Mouse (Mus musculus): ENCODE measurements at regions not wholly inside any gene's neighbourhood (a gene's known extent, or its start where the extent isn't known, plus 50 kb on each side); places are given as distances from the start of the nearest gene placed in this dataset.
A peak's percentile ranks its signal among the peaks of the same experiment; 100 is the strongest.
"Not testable (repeated sequence)": the region's sequence is repeated elsewhere in the genome, so short reads cannot be mapped to it uniquely, and the experiment has no call there.

DNA sequence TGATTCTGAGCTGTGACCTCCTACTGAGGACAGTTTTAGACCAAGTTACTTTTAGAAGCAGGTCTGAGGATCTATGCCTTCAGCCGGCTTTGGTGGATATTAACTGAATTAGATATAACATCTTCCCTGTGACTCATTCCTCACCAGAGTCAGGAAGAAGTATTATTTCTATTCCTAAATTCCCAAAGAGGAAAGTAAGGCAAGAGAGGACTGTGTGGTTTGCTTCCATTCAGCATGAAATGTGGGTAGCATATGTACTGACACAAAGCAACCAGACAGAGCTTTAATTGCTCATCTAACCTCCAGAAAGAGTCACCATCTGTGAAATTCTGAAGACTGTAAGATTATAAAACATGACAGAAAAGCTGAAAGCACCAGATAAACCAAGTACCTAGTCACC lies 1198.3 kb downstream of the 9330182O14Rik start:
- Histone ChIP-seq H3K9me3 (replicated peaks; ENCODE audit: control insufficient read depth, low read length) (no peaks in the 10 kb centered on the region), H3K36me3 (ENCODE audit: control insufficient read depth, insufficient read depth, low read length) (no peaks in the 10 kb centered on the region), H3K4me3 (ENCODE audit: low read depth, low read length) (no peak overlapping the region), H3K4me2 (ENCODE audit: low read length) (no peak overlapping the region), H3K4me1 (ENCODE audit: control insufficient read depth, insufficient read depth, low read length) (no peaks in the 10 kb centered on the region), H3K27ac (ENCODE audit: low read depth, low read length) (no peak overlapping the region), H3K27me3 (replicated peaks; ENCODE audit: control insufficient read depth, insufficient read depth, low read length) (no peaks in the 10 kb centered on the region), H3K9ac (ENCODE audit: low read length) (no peak overlapping the region)
- no peak for ATAC-seq
- WGBS, result 92% methylated on average over 1 of the region's 1 CpGs
- no peak for DNase-seq (ENCODE audit: low spot score)

- H3K27me3 ChIP-seq (replicated peaks; ENCODE audit: control insufficient read depth, insufficient read depth, low read length), result no peaks in the 10 kb centered on the region
- no peak overlapping the region for H3K4me2 ChIP-seq (ENCODE audit: low read length)
- DNase-seq (ENCODE audit: low spot score) (no peak), ATAC-seq (no peak)
- 78% methylated on average over 3 of the region's 3 CpGs for whole genome bisulfite sequencing
- no peaks in the 10 kb centered on the region for H3K4me1 ChIP-seq (ENCODE audit: control insufficient read depth, insufficient read depth, low read length)
- no peaks in the 10 kb centered on the region for H3K9me3 ChIP-seq (replicated peaks; ENCODE audit: control insufficient read depth, low read length)
- H3K9ac ChIP-seq (ENCODE audit: low read length), result no peak overlapping the region
- no peaks in the 10 kb centered on the region for H3K36me3 ChIP-seq (ENCODE audit: control insufficient read depth, insufficient read depth, low read length)
- H3K4me3 ChIP-seq (ENCODE audit: low read depth, low read length), result no peak overlapping the region
- no peak overlapping the region for H3K27ac ChIP-seq (ENCODE audit: low read depth, low read length)
Observed at GRCm38 (mm10) chr15:41333165-41333564, 1199.0 kb downstream of the 9330182O14Rik start.

DNA sequence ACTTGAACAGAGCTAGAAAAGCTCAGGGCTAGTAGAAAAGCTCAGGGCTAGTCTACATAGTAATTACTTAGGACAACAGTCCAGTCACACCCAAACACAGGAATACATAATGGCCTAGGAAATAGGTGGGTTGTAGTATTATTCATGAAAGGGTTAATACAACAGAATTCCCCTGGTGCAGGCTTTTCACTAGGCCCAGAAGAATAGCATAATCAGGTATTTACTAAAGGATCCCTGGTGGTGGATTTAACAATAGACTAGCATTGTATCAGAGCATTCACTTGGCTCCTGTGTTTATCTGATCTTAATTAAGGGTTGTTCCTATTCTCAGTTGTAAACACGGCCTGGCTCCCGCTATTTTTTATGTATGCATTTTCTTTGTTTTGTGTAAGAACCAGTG lies 1206.5 kb downstream of the 9330182O14Rik start:
- H3K4me2 ChIP-seq (ENCODE audit: low read length); H3K9me3 ChIP-seq (replicated peaks; ENCODE audit: control insufficient read depth, low read length); H3K4me1 ChIP-seq (ENCODE audit: control insufficient read depth, insufficient read depth, low read length); H3K4me3 ChIP-seq (ENCODE audit: low read depth, low read length); DNase-seq (ENCODE audit: low spot score); H3K36me3 ChIP-seq (ENCODE audit: control insufficient read depth, insufficient read depth, low read length); H3K27ac ChIP-seq (ENCODE audit: low read depth, low read length); H3K27me3 ChIP-seq (replicated peaks; ENCODE audit: control insufficient read depth, insufficient read depth, low read length); ATAC-seq; H3K9ac ChIP-seq (ENCODE audit: low read length): not testable (repeated sequence)
- 82% methylated on average over 2 of the region's 2 CpGs for WGBS

DNA sequence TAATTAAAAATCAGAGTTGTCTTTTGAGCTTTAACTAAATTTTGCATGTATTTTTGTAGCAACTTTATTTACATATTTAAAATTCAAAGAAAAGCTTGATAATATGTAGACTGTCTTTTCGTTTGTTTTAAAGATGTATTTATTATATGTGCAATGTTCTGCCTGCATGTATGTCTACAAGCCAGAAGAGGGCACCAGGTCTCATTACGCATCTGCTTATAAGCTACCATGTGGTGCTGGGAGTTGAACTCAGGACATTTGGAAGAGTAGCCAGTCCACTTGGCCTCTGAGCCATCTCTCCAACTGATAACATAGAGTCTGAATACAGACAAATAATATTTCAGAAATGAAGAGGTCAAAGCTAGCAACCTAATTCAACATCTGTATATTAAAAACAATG lies 1211.4 kb downstream of the 9330182O14Rik start:
- no peak overlapping the region for H3K4me2 ChIP-seq (ENCODE audit: low read length)
- H3K4me3 ChIP-seq (ENCODE audit: low read depth, low read length), result no peak overlapping the region
- ATAC-seq, result no peak
- no peak overlapping the region for H3K9ac ChIP-seq (ENCODE audit: low read length)
- WGBS, result 89% methylated on average over 2 of the region's 2 CpGs
- no peak for DNase-seq (ENCODE audit: low spot score)
- H3K27ac ChIP-seq (ENCODE audit: low read depth, low read length), result no peak overlapping the region
- H3K36me3 ChIP-seq (ENCODE audit: control insufficient read depth, insufficient read depth, low read length), result no peaks in the 10 kb centered on the region
- no peaks in the 10 kb centered on the region for H3K4me1 ChIP-seq (ENCODE audit: control insufficient read depth, insufficient read depth, low read length)
- H3K27me3 ChIP-seq (replicated peaks; ENCODE audit: control insufficient read depth, insufficient read depth, low read length), result no peaks in the 10 kb centered on the region
- H3K9me3 ChIP-seq (replicated peaks; ENCODE audit: control insufficient read depth, low read length), result no peaks in the 10 kb centered on the region; the same call in 1 of the 2 replicates

DNA sequence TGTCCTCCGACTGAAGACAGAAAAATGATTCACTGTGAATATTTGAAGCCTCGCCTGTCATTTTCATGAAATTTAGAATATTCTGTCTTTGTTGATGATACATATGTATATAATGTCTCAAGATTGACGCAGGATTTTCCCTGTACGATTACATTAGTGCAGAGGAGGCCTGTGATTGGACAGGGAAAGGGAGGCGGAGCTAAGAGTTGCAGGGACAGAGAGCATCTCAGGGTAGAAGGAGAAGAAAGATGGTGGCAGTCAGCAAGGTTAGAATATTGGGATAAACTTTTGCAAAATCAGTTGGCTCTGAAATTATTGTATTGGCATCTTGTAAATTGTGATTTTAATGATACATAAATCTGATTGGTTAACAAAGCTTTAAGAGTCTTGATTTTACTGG lies 1213.1 kb downstream of the 9330182O14Rik start:
- ATAC-seq, result no peak
- WGBS, result 91% methylated on average over 5 of the region's 5 CpGs
- Histone ChIP-seq H3K9me3 (replicated peaks; ENCODE audit: control insufficient read depth, low read length) (no peaks in the 10 kb centered on the region), H3K4me2 (ENCODE audit: low read length) (no peak overlapping the region), H3K9ac (ENCODE audit: low read length) (no peak overlapping the region), H3K27me3 (replicated peaks; ENCODE audit: control insufficient read depth, insufficient read depth, low read length) (no peaks in the 10 kb centered on the region), H3K36me3 (ENCODE audit: control insufficient read depth, insufficient read depth, low read length) (no peaks in the 10 kb centered on the region), H3K4me3 (ENCODE audit: low read depth, low read length) (no peak overlapping the region), H3K27ac (ENCODE audit: low read depth, low read length) (no peak overlapping the region), H3K4me1 (ENCODE audit: control insufficient read depth, insufficient read depth, low read length) (no peaks in the 10 kb centered on the region)
- no peak for DNase-seq (ENCODE audit: low spot score)

- Histone ChIP-seq H3K9me3 (replicated peaks; ENCODE audit: control insufficient read depth, low read length) (no peaks in the 10 kb centered on the region), H3K4me2 (ENCODE audit: low read length) (no peak overlapping the region), H3K4me1 (ENCODE audit: control insufficient read depth, insufficient read depth, low read length) (no peaks in the 10 kb centered on the region), H3K36me3 (ENCODE audit: control insufficient read depth, insufficient read depth, low read length) (no peaks in the 10 kb centered on the region), H3K27ac (ENCODE audit: low read depth, low read length) (no peak overlapping the region), H3K4me3 (ENCODE audit: low read depth, low read length) (no peak overlapping the region), H3K9ac (ENCODE audit: low read length) (no peak overlapping the region), H3K27me3 (replicated peaks; ENCODE audit: control insufficient read depth, insufficient read depth, low read length) (no peaks in the 10 kb centered on the region)
- ATAC-seq, result no peak
- 16% methylated on average over 2 of the region's 2 CpGs for WGBS
- no peak for DNase-seq (ENCODE audit: low spot score)
Observed at GRCm38 (mm10) chr15:41352129-41352528, 1218.0 kb downstream of the 9330182O14Rik start.

DNA sequence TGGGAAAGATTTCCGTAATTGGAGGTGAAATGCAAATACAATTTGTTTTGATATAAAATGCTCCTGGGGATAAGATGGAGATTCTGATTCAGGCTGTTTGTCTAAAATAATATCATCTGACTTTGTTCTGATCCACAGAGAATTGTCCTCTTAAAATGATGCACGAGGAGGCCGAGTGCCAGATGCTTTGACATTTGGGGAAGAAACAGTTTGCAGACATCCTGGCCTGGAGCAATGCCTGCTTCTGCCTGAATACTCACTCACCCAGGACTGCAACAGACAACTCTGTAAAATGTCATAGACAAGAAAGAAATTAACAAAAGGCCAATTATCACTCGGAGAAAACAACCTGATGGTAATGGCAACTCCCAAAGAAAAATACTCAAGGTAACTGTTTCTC lies 1225.1 kb downstream of the 9330182O14Rik start:
- Histone ChIP-seq H3K27ac (ENCODE audit: low read depth, low read length) (no peak overlapping the region), H3K9ac (ENCODE audit: low read length) (no peak overlapping the region), H3K27me3 (replicated peaks; ENCODE audit: control insufficient read depth, insufficient read depth, low read length) (no peaks in the 10 kb centered on the region), H3K36me3 (ENCODE audit: control insufficient read depth, insufficient read depth, low read length) (no peaks in the 10 kb centered on the region), H3K4me3 (ENCODE audit: low read depth, low read length) (no peak overlapping the region), H3K4me1 (ENCODE audit: control insufficient read depth, insufficient read depth, low read length) (no peaks in the 10 kb centered on the region), H3K4me2 (ENCODE audit: low read length) (no peak overlapping the region), H3K9me3 (replicated peaks; ENCODE audit: control insufficient read depth, low read length) (no peaks in the 10 kb centered on the region)
- ATAC-seq (no peak), DNase-seq (ENCODE audit: low spot score) (no peak)
- 86% methylated on average over 4 of the region's 4 CpGs for WGBS

DNA sequence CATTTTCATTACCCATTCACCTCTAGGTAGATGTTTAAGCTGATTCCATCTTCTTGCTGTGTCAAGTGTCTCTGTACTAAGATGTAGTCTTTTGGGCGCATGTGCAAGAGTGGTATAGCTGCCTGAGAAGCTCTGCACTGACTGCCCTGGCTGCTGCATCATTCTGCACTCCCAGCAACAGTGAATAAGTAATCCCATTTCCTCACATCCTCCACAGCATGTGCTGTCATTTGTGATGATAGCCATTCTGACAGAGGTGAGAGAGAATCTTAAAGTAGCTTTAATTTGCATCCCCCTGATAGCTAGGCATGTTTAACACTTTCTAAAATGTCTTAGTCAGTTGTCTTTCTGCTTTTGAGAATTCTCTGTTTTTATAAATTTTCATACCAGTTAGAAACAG lies 1240.5 kb downstream of the 9330182O14Rik start:
- H3K36me3 ChIP-seq (ENCODE audit: control insufficient read depth, insufficient read depth, low read length), result no peaks in the 10 kb centered on the region
- DNase-seq (ENCODE audit: low spot score), result peak; percentile 6
- no peak for ATAC-seq

DNA sequence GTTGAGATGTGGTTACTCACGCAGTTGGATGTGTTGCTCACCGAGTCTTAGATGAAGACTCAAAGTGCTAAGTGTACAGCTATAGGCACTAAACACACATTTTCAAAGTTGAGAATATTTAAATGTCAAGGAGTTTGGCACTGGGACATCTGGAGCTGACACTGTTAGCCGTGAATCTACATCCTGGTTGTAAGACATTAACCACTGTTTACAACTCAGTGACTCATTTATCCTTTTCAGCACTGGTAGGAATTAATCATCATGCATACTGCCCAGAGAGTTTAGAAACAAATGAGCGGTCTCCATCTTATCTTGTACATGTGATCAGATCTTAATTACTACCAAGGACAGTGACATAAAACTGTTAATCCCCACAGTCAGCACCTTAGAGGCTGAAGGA lies 1241.7 kb downstream of the 9330182O14Rik start:
- no peak for ATAC-seq

More for the DNA sequence above, 1240.5 kb downstream of the 9330182O14Rik start:
- H3K4me1 ChIP-seq (ENCODE audit: control insufficient read depth, insufficient read depth, low read length), result no peaks in the 10 kb centered on the region
- H3K4me2 ChIP-seq (ENCODE audit: low read length), result no peak overlapping the region
- 75% methylated on average over 1 of the region's 1 CpGs for WGBS
- H3K27me3 ChIP-seq (replicated peaks; ENCODE audit: control insufficient read depth, insufficient read depth, low read length), result no peaks in the 10 kb centered on the region
- no peak overlapping the region for H3K9ac ChIP-seq (ENCODE audit: low read length)
- H3K27ac ChIP-seq (ENCODE audit: low read depth, low read length), result no peak overlapping the region
- no peaks in the 10 kb centered on the region for H3K9me3 ChIP-seq (replicated peaks; ENCODE audit: control insufficient read depth, low read length)
- no peak overlapping the region for H3K4me3 ChIP-seq (ENCODE audit: low read depth, low read length)

More for the DNA sequence above, 1241.7 kb downstream of the 9330182O14Rik start:
- Histone ChIP-seq H3K4me1 (ENCODE audit: control insufficient read depth, insufficient read depth, low read length) (no peaks in the 10 kb centered on the region), H3K9me3 (replicated peaks; ENCODE audit: control insufficient read depth, low read length) (no peaks in the 10 kb centered on the region), H3K27ac (ENCODE audit: low read depth, low read length) (no peak overlapping the region), H3K4me3 (ENCODE audit: low read depth, low read length) (no peak overlapping the region), H3K27me3 (replicated peaks; ENCODE audit: control insufficient read depth, insufficient read depth, low read length) (no peaks in the 10 kb centered on the region), H3K36me3 (ENCODE audit: control insufficient read depth, insufficient read depth, low read length) (no peaks in the 10 kb centered on the region), H3K9ac (ENCODE audit: low read length) (no peak overlapping the region), H3K4me2 (ENCODE audit: low read length) (no peak overlapping the region)
- 91% methylated on average over 4 of the region's 4 CpGs for WGBS
- no peak for DNase-seq (ENCODE audit: low spot score)
